ENCODE assay signal across 8 mouse cellular contexts in genomic region chr10:80116563-80116926, GRCm38 (mm10). TPM values are rescaled to one million over a fixed set of nuclear protein-coding genes. Genes with fewer than 3 reads are reported as not detected.
A peak's percentile ranks its signal among the peaks of the same experiment; 100 is the strongest.
DNase-seq lines count a peak whose midpoint lies in the region; ATAC-seq lines count a peak whose summit lies in the region.

No protein-coding gene starts in this region.

- peaks cover 54% of the 10 kb centered on the region for H3K4me1 ChIP-seq in heart, embryonic 13.5 days
- peaks cover 33% of the 10 kb centered on the region for H3K4me1 ChIP-seq in liver, embryonic 11.5 days (replicated peaks; ENCODE audit: control insufficient read depth, insufficient read depth, low read length)

- peaks cover 42% of the 10 kb centered on the region for H3K36me3 ChIP-seq in heart, embryonic 13.5 days
- H3K36me3 ChIP-seq in liver, embryonic 11.5 days (ENCODE audit: control insufficient read depth, insufficient read depth, low read length): peaks cover 19% of the 10 kb centered on the region

- H3K9me3 ChIP-seq in heart, embryonic 13.5 days: no peaks in the 10 kb centered on the region
- no peaks in the 10 kb centered on the region for H3K9me3 ChIP-seq in liver, embryonic 11.5 days (ENCODE audit: control insufficient read depth, low read length)

- H3K4me2 ChIP-seq in heart, embryonic 13.5 days: peak overlapping the region; percentile 84
- peak overlapping the region; percentile 96 for H3K4me2 ChIP-seq in liver, embryonic 11.5 days

- WGBS in heart, embryonic 13.5 days: under 1% methylated on average over 27 of the region's 27 CpGs
- WGBS in liver, embryonic 11.5 days: under 1% methylated on average over 27 of the region's 27 CpGs

- no peaks in the 10 kb centered on the region for H3K27me3 ChIP-seq in heart, embryonic 13.5 days (replicated peaks)
- no peaks in the 10 kb centered on the region for H3K27me3 ChIP-seq in liver, embryonic 11.5 days (replicated peaks; ENCODE audit: control insufficient read depth, insufficient read depth, low read length)

- no peak for ATAC-seq in heart, embryonic 13.5 days (ENCODE audit: extremely low read depth, insufficient number of reproducible peaks, low FRiP score, low TSS enrichment)
- no peak for ATAC-seq in liver, embryonic 11.5 days (replicated peaks; ENCODE audit: low FRiP score)

- peak overlapping the region; percentile 89 for H3K27ac ChIP-seq in heart, embryonic 13.5 days (replicated peaks)
- peak overlapping the region; percentile 87 for H3K27ac ChIP-seq in liver, embryonic 11.5 days (ENCODE audit: low read depth, low read length)

- peak; percentile 39 for DNase-seq in kidney, adult 9 months
- DNase-seq in kidney, postnatal 25 days: no peak
- peak; percentile 44 for DNase-seq in adipocyte (ENCODE audit: low spot score)
- no peak for DNase-seq in liver, embryonic 11.5 days (ENCODE audit: low spot score)
- DNase-seq in spleen, postnatal 10 days (ENCODE audit: low spot score in 2 of 2): peak; percentile 63 to 74
- DNase-seq in left cerebral cortex, adult 11 months (ENCODE audit: low spot score): no peak
- DNase-seq in urinary bladder, postnatal 36 days (ENCODE audit: low spot score in 2 of 2): no peak

- peak overlapping the region; percentile 97 for H3K9ac ChIP-seq in heart, embryonic 13.5 days
- peak overlapping the region; percentile 99 for H3K9ac ChIP-seq in liver, embryonic 11.5 days (ENCODE audit: low read depth, low read length)

- peak overlapping the region; percentile 96 for H3K4me3 ChIP-seq in heart, embryonic 13.5 days
- peak overlapping the region; percentile 97 for H3K4me3 ChIP-seq in liver, embryonic 11.5 days (ENCODE audit: low read depth, low read length)

RNA-seq across cellular contexts. Expression of gene Stk11, which starts 0.9 kb away (rescaled TPM):
- polyA plus RNA-seq in heart, embryonic 13.5 days (2015; fragmentation: Nextera tagmentation; extraction: Ambion mirVana): 12.0 and 13.0 TPM in 2 replicates
- 25.1 and 33.5 TPM in 2 replicates for polyA plus RNA-seq in liver, embryonic 11.5 days (2014; fragmentation: Nextera tagmentation; extraction: Ambion mirVana)

RNA-seq across cellular contexts. Expression of gene Sbno2, which starts 11.2 kb away (rescaled TPM):
- 9.1 and 10.1 TPM in 2 replicates for polyA plus RNA-seq in heart, embryonic 13.5 days (2015; fragmentation: Nextera tagmentation; extraction: Ambion mirVana)
- polyA plus RNA-seq in liver, embryonic 11.5 days (2014; fragmentation: Nextera tagmentation; extraction: Ambion mirVana): 17.7 and 19.2 TPM in 2 replicates

RNA-seq across cellular contexts. Expression of gene Atp5d, which starts 21.9 kb away (rescaled TPM):
- polyA plus RNA-seq in heart, embryonic 13.5 days (2015; fragmentation: Nextera tagmentation; extraction: Ambion mirVana): 808 and 893 TPM in 2 replicates
- polyA plus RNA-seq in liver, embryonic 11.5 days (2014; fragmentation: Nextera tagmentation; extraction: Ambion mirVana): 482 and 514 TPM in 2 replicates

RNA-seq across cellular contexts. Expression of gene Cbarp, which starts 24.1 kb away (rescaled TPM):
- polyA plus RNA-seq in heart, embryonic 13.5 days (2015; fragmentation: Nextera tagmentation; extraction: Ambion mirVana): 1.6 and 2.5 TPM in 2 replicates
- polyA plus RNA-seq in liver, embryonic 11.5 days (2014; fragmentation: Nextera tagmentation; extraction: Ambion mirVana): 2.8 and 3.1 TPM in 2 replicates

RNA-seq across cellular contexts. Expression of gene Midn, which starts 31.5 kb away (rescaled TPM):
- polyA plus RNA-seq in heart, embryonic 13.5 days (2015; fragmentation: Nextera tagmentation; extraction: Ambion mirVana): 15.6 and 15.7 TPM in 2 replicates
- polyA plus RNA-seq in liver, embryonic 11.5 days (2014; fragmentation: Nextera tagmentation; extraction: Ambion mirVana): 19.2 and 20.1 TPM in 2 replicates

Comparison
In these comparisons a context has a peak if more than half of its experiments do, and no peak if none do; other contexts are left out.
1. DNase-seq: peak in kidney, adult 9 months (single experiment), adipocyte (single experiment) and spleen, postnatal 10 days (2 of 2); none in kidney, postnatal 25 days (0 of 2), liver, embryonic 11.5 days (single experiment), left cerebral cortex, adult 11 months (single experiment) and urinary bladder, postnatal 36 days (0 of 2).